Mouse (Mus musculus) heart, adult 8-10 months (tissue): ENCODE measurements around the gene Sirpa. TPM values are rescaled to one million over a fixed set of nuclear protein-coding genes. Genes with fewer than 3 reads are reported as not detected.
A peak's percentile ranks its signal among the peaks of the same experiment; 100 is the strongest.

ENCODE experiments used
- DNase-seq: peaks from one replicate; pipeline ENCODE4 v3.0.0; 2022; ENCODE audit warnings: low spot score
- total RNA-seq, 4 experiments: library from RNA; stranded (reverse); gene quantifications; 2 replicates each; pipeline ENCODE4 v1.2.4; 2022

Sirpa gene
- total RNA-seq, 4 experiments from 2014 or later, result 28.9 to 35.2 (median 30.0) TPM

GRCm38 (mm10) chr2:129633077-129633732, 40.6 kb downstream of the Sirpa start:
- DNase-seq, result peak; percentile 91

DNA sequence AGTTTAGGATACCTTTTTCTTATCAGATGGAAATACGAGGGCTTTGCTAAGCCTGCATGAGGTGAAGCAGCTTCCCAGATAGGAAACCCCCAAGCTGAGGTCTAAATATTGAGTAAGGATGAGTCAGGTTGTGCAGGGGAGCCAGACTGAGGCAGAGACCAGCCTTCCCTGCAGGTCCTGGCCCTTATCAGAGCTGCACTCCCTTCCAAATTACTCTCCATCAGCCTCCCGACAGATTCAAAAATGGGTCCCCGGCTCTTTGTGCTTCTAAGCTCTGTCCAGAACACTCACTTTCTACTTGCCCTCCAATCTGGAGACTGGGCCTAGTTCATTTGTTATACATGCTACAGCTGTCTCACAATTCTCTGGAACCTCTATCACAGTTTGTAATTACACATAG, 41.3 kb downstream of the Sirpa start:
- no peak for DNase-seq

DNA sequence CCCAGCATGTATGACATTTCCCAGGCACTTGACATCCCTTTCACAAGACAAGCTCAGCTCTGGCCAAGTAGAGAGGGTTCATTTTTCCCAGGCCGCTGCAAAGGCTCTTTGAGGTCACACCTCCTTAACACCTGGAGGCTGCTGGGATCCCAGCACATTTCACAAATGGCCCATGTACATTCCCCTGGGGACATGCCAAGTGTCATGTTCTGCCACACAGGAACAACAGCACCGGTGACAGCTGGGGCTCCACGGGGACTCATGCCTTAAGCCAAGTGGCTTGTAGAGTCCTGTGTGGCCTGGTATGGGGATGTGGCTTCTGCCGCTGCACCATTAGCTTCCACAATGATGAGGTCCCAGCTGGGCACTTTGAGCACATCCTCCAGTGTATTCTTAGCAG, 60.0 kb downstream of the Sirpa start:
- DNase-seq, result no peak

GRCm38 (mm10) chr2:129653632-129654031, 61.0 kb downstream of the Sirpa start:
- no peak for DNase-seq

GRCm38 (mm10) chr2:129654233-129654950, 61.8 kb downstream of the Sirpa start:
- DNase-seq, result no peak

GRCm38 (mm10) chr2:129655033-129655432, 62.4 kb downstream of the Sirpa start:
- no peak for DNase-seq

DNA sequence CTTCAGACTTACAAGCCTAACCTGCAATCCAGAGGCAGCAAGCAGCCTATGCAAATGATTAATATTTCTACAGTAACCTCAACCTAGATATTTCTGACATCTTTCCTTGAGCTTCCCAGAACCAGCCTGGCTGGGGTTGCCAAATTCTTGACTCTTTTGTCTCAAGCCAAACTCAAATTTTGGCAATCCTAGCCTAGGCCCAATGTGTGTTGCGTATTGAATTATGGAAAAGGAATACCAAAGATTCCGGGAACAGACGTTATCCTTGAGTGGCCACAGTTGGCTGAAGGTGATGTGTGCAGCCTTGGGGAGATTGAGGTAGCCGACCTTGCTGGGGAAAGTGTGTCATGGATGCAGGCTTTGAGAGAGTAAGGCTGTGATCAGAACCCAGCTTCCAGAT, 66.2 kb downstream of the Sirpa start:
- no peak for DNase-seq

- DNase-seq, result no peak
These were observed 67.4 kb downstream of the Sirpa start for GRCm38 (mm10) chr2:129660020-129660419.

GRCm38 (mm10) chr2:129662484-129662883, 69.8 kb downstream of the Sirpa start:
- DNase-seq, result no peak

DNA sequence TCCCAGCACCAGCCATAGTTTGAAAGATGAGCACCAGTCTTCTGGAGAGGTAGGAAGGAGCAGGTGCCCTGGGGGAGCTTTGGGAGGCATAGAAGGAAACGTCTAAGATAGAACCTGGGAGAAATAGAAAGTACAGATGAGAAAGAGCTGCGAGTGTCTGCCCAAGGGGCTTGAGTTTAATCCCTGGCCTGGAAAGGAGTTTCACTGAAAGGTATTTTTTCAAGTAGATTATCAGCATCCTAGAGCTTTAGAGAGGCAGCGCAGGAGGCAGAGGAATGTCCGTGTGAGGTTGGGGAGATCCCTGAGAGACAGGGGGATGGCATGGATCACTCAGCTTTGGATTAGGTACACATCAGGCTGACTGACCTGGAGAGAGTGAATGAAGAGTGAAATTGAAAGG, 79.3 kb downstream of the Sirpa start:
- DNase-seq, result no peak

- peak; percentile 67 for DNase-seq
These were observed 82.5 kb downstream of the Sirpa start for GRCm38 (mm10) chr2:129674935-129675634.

- no peak for DNase-seq
These were observed 85.0 kb downstream of the Sirpa start for GRCm38 (mm10) chr2:129677664-129678063.

DNA sequence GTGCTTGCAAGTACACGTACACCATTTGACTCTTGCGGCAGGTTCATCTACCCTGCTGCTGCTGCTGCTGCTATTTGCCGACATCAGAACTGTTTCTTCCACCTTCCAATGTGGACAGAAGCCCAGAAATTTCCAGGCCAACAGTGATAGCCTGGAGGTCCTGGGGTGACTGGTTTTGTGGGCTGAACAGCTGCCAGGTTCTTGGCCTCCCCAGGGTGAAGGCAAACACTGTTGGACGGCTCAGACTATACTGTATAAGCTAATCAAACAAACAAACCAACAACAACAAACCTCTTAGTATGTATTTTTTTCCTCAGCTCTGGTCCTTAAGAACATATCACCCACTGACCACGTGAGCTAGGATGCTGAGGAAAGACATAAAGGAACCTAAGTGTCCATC, 86.4 kb downstream of the Sirpa start:
- no peak for DNase-seq

DNA sequence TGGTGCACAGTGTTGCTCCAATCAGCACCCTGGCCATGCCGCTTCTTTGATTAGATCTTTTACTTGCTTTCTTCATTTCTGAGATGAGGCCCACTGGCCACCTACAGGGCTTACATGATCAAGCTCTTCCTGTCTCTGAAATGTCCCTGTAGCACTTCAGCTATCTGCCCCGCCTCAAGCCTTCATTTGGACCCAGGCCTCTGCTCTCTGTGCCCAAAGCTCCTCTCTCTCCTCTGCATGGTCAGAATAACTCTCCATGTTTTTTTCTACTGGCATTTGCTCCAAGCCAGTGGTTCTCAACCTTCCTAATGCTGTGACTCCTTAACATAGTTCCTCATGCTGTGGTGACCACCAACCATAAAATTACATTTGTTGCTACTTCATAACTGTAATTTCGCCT, 87.6 kb downstream of the Sirpa start:
- DNase-seq, result no peak

Other genes starting within 250 kb of the Sirpa start
- gene Il1b, start 221.7 kb upstream of the Sirpa start, total RNA-seq, result 1 to 10 TPM in 2 of 4 experiments, under 1 TPM in 2; 0.47 to 1.9 (median 1.0) TPM
- under 1 TPM in 2 of 4 experiments, not detected in 2; 0.16 to 0.22 TPM for gene F830045P16Rik, start 56.2 kb upstream of the Sirpa start, total RNA-seq
- gene Pdyn, start 107.0 kb downstream of the Sirpa start, total RNA-seq, result not detected
- gene Stk35, start 207.7 kb downstream of the Sirpa start, total RNA-seq, result 10 to 100 TPM; 17.0 to 21.8 (median 19.9) TPM